Comparison of ENCODE assay signal across 35 mouse cellular contexts in the genomic region with DNA sequence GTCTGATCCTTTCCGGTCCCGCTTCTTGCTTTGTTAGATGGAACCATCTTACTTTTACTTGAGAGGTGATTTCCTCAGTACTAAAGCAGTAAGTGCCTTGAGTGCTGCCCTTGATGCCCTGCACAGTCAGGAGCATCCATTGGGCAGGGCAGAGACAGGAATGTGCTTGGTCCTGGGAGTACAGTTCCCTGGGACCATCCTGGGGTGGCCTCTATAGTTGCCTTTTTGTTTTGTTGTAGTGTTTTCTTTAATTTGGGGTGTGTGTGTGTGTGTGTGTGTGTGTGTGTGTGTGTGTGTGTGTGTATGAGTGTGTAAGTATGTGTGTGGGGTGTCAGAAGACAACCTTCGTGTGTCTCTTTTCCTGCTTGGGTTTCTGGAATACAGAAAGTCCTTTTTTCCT. TPM values are rescaled to one million over a fixed set of nuclear protein-coding genes. Genes with fewer than 3 reads are reported as not detected.
"Had no signal": no experiment of that assay in that cellular context is flagged by ENCODE, and none has a peak within 500 bp of the region (broad histone marks: within the 10 kb centered on the region; RNA-seq: fewer than 3 reads in every experiment).

No protein-coding gene starts in this region.

- H3K9ac ChIP-seq: heart, embryonic 12.5 days; heart, embryonic 13.5 days; heart, embryonic 15.5 days; hindbrain, embryonic 12.5 days; hindbrain, embryonic 13.5 days; hindbrain, embryonic 14.5 days; hindbrain, embryonic 15.5 days; intestine, embryonic 15.5 days; kidney, embryonic 15.5 days had no signal

- H3K9me3 ChIP-seq: heart, embryonic 13.5 days; heart, embryonic 15.5 days; hindbrain, embryonic 10.5 days; hindbrain, embryonic 12.5 days; hindbrain, embryonic 13.5 days; hindbrain, embryonic 15.5 days; intestine, embryonic 15.5 days; kidney, embryonic 15.5 days had no signal

- H3K27me3 ChIP-seq: heart, embryonic 12.5 days; heart, embryonic 13.5 days; heart, embryonic 15.5 days; hindbrain, embryonic 12.5 days; hindbrain, embryonic 15.5 days; intestine, embryonic 15.5 days; kidney, embryonic 15.5 days had no signal

- H3K4me3 ChIP-seq: heart, embryonic 12.5 days; heart, embryonic 13.5 days; heart, embryonic 15.5 days; hindbrain, embryonic 10.5 days; hindbrain, embryonic 12.5 days; hindbrain, embryonic 13.5 days; hindbrain, embryonic 15.5 days; intestine, embryonic 15.5 days; kidney, embryonic 15.5 days; layer of hippocampus, adult 2 months; left cerebral cortex, adult 2 months had no signal

- H3K4me1 ChIP-seq: hindbrain, embryonic 10.5 days; hindbrain, embryonic 12.5 days; hindbrain, embryonic 13.5 days; hindbrain, embryonic 15.5 days; intestine, embryonic 15.5 days had no signal

- DNase-seq: heart, postnatal 10 days; heart, postnatal 14 days; heart, postnatal 36 days; heart, postnatal 4 days; kidney, adult 11 months; kidney, adult 18-20 months; kidney, adult 2 months; kidney, adult 8-10 months; kidney, adult 9 months; kidney, postnatal 10 days; kidney, postnatal 14 days; kidney, postnatal 36 days; kidney, postnatal 4 days; layer of hippocampus, adult 9-11 months; layer of hippocampus, postnatal 36 days had no signal

- ATAC-seq: hindbrain, embryonic 16.5 days; hindbrain, postnatal 0 days; inflammation-experienced regulatory T-cells, adult 6 months; intestine, embryonic 15.5 days; intestine, embryonic 16.5 days; intestine, postnatal 0 days had no signal

- H3K4me2 ChIP-seq: heart, embryonic 11.5 days; heart, embryonic 12.5 days; heart, embryonic 13.5 days; heart, embryonic 15.5 days; hindbrain, embryonic 12.5 days; hindbrain, embryonic 13.5 days; hindbrain, embryonic 14.5 days; hindbrain, embryonic 15.5 days; intestine, embryonic 15.5 days; kidney, embryonic 15.5 days had no signal

- H3K36me3 ChIP-seq: heart, embryonic 12.5 days; heart, embryonic 13.5 days; heart, embryonic 15.5 days; hindbrain, embryonic 10.5 days; hindbrain, embryonic 12.5 days; hindbrain, embryonic 13.5 days; hindbrain, embryonic 15.5 days; intestine, embryonic 15.5 days; kidney, embryonic 15.5 days had no signal

- H3K27ac ChIP-seq: heart, embryonic 13.5 days; heart, embryonic 15.5 days; hindbrain, embryonic 10.5 days; hindbrain, embryonic 12.5 days; hindbrain, embryonic 13.5 days; hindbrain, embryonic 14.5 days; hindbrain, embryonic 15.5 days; hindbrain, postnatal 0 days; intestine, embryonic 15.5 days; kidney, embryonic 15.5 days; kidney, postnatal 0 days; layer of hippocampus, adult 2 months; left cerebral cortex, adult 2 months had no signal

RNA-seq across cellular contexts. Expression of gene Pkdrej, which starts 37.2 kb away (rescaled TPM):
- total RNA-seq: hematopoietic stem cell, adult 5-6 weeks had no signal
- polyA plus RNA-seq: hindbrain, embryonic 10.5 days; hindbrain, embryonic 12.5 days; inflammation-experienced regulatory T-cells, adult 6 months had no signal

RNA-seq across cellular contexts. Expression of gene Ppara, which starts 49.6 kb away (rescaled TPM):
- total RNA-seq: hematopoietic stem cell, adult 5-6 weeks had no signal
- polyA plus RNA-seq: inflammation-experienced regulatory T-cells, adult 6 months had no signal
